Mouse (Mus musculus) spleen, postnatal 36 days (tissue): Measurements from ENCODE around the gene Fgfr2.
A peak's percentile ranks its signal among the peaks of the same experiment; 100 is the strongest.
"Not testable (repeated sequence)": the region's sequence is repeated elsewhere in the genome, so short reads cannot be mapped to it uniquely, and the experiment has no call there.

Experiments used
- DNase-seq, 2 experiments: peaks; one replicate each; pipeline ENCODE4 v3.0.0; 2022; ENCODE audit warnings: low spot score in 2 of 2, mixed read lengths in 1 of 2

Fgfr2 gene

GRCm38 (mm10) chr7:132664815-132665214 is 458.3 kb downstream of the Fgfr2 start:
- DNase-seq, result no peak

GRCm38 (mm10) chr7:132662831-132663230 is 460.3 kb downstream of the Fgfr2 start:
- not testable (repeated sequence) for DNase-seq

- no peak for DNase-seq
Observed at GRCm38 (mm10) chr7:132659633-132660032, 463.5 kb downstream of the Fgfr2 start.

GRCm38 (mm10) chr7:132658688-132659087 is 464.5 kb downstream of the Fgfr2 start:
- no peak for DNase-seq

GRCm38 (mm10) chr7:132658058-132658450 is 465.1 kb downstream of the Fgfr2 start:
- DNase-seq, result no peak

- DNase-seq, result no peak
Observed at GRCm38 (mm10) chr7:132657371-132658057, 465.6 kb downstream of the Fgfr2 start.

- DNase-seq, result peak; percentile 82 to 91
Observed at GRCm38 (mm10) chr7:132656548-132656947, 466.6 kb downstream of the Fgfr2 start.

- peak; percentile 85 to 87 for DNase-seq
Observed at GRCm38 (mm10) chr7:132656075-132656474, 467.1 kb downstream of the Fgfr2 start.

- DNase-seq, result no peak
Observed at GRCm38 (mm10) chr7:132654412-132654811, 468.7 kb downstream of the Fgfr2 start.

GRCm38 (mm10) chr7:132646514-132646913 is 476.6 kb downstream of the Fgfr2 start:
- no peak for DNase-seq

- no peak for DNase-seq
Observed at GRCm38 (mm10) chr7:132644605-132645279, 478.4 kb downstream of the Fgfr2 start.

- no peak for DNase-seq
Observed at GRCm38 (mm10) chr7:132641606-132642005, 481.5 kb downstream of the Fgfr2 start.

GRCm38 (mm10) chr7:132640946-132641345 is 482.2 kb downstream of the Fgfr2 start:
- no peak for DNase-seq

GRCm38 (mm10) chr7:132638446-132639087 is 484.6 kb downstream of the Fgfr2 start:
- peak; percentile 34 to 40 for DNase-seq

- no peak for DNase-seq
Observed at GRCm38 (mm10) chr7:132637292-132637691, 485.9 kb downstream of the Fgfr2 start.

- DNase-seq, result no peak
Observed at GRCm38 (mm10) chr7:132631313-132631712, 491.8 kb downstream of the Fgfr2 start.

- DNase-seq, result no peak
Observed at GRCm38 (mm10) chr7:132627448-132627847, 495.7 kb downstream of the Fgfr2 start.

GRCm38 (mm10) chr7:132626174-132626573 is 497.0 kb downstream of the Fgfr2 start:
- no peak for DNase-seq

GRCm38 (mm10) chr7:132624161-132624560 is 499.0 kb downstream of the Fgfr2 start:
- no peak for DNase-seq

- DNase-seq, result no peak
Observed at GRCm38 (mm10) chr7:132619975-132620918, 502.9 kb downstream of the Fgfr2 start.

GRCm38 (mm10) chr7:132619549-132619948 is 503.6 kb downstream of the Fgfr2 start:
- DNase-seq, result no peak
